Mouse (Mus musculus) CD4-positive, CD25-positive, alpha-beta regulatory T cell (primary cell): Measurements from ENCODE around the gene Per2. TPM values are rescaled to one million over a fixed set of nuclear protein-coding genes. Genes with fewer than 3 reads are reported as not detected.

Experiments used
- polyA plus RNA-seq: library from polyadenylated mRNA; unstranded; fragments of 100-300 nt; shearing (Covaris generic); gene quantifications from one replicate; pipeline ENCODE4 v1.2.1, GENCODE M21; 2017

Per2 gene
- polyA plus RNA-seq: 5.6 TPM

DNA sequence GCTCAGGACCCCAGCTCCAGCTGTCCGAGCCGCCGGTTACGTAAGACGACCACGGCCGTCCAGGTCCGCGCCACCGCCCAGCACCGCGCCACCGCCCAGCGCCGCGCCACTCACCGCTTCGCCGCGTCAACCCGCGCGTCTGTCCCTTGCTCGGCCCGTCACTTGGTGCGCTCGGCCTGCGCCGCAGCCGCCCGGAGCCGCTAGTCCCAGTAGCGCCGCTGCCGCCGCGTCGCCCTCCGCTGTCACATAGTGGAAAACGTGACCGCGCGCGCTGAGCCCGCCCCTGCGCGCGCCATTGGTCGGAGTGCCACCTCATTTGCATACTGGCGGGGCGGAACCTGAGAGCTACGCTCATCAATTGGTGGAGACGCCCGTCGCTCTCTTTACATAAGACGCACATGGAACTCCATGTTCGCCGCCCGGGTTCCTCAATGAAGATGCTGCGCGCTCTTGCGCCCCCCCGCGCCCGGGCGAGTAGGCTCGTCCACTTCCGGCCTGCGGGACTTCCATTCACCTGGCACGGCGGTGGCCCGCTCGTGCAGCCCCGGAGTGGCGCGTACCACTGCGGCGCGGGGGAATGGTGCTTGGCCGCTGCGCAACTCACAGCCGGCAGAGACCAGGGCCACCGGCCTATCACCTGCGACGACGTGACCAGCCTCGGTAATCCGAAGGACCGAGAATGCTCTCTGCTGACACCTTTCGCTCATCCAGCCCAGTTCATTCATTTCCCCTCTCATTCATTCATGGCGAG, at the start of gene Per2:
Gene Per2 (minus strand): TSS at position 266 of the 751 bp plus-strand sequence.

DNA sequence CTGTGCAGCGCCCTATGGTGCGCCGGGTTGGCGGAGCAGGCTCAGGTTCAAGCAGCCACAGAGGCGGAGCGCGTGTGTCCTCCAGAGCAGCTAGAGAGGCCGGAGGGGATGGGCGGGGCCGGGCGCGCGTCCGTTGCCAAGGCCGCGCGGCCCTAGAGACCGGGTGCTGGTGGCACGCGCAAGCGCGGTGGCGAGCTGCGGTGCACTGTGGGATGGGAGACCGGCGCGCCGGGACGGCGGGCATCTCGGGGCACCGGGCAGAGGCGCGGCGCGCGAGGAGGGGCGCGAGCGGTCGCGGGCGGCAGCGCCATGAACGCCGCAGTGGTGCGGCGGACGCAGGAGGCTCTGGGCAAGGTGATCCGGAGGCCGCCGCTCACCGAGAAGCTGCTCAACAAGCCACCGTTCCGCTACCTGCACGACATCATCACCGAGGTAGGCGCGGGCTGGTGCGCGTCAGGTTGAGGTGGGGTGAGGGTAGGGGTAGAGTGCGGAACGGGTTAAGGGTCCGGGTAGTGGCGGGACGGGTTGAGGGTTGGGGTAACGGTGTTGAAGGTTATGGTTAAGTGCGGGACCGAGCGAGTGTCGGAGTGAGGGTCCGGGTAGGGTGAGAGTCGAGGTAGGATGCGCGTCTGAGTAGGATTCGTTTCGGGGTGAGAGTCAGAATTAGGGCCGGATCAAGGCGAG, 35.5 kb upstream of the Per2 start, which contains the start of gene Traf3ip1:
Gene Traf3ip1 (plus strand): TSS at position 191 of the 684 bp plus-strand sequence.

DNA sequence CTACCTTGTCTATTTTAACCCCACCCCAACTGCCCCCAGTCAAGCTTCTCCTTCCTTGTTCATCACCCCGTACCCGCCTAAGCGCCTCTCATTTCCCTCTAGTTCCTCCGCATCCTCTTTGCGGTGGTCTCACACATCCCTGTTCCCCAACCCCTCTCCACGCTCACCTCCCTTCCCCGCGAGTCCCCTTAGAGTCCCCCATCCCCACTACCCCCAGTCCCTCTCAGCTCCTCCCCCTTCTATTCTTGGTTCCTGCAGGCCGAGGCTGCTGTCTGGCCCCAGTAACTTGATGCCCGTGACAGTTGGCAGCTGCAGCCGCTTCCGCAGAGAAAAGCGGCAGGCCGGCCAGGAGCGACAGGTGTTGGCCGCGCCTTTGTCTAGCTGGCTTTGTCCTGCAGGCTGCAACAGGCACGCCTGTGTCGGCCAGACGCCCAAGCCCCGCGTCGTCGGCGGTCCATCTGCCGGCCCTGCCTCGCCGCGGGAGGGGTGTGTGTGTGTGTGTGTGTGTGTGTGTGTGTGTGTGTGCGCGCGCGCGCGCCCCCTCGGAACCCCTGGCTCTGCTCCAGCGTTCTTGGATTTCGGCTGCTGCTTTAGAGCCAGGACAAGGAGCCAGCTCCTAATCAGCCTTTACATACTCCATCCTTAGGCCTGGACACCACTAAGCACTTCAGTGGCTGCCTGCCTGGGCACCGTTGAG, 45.1 kb downstream of the Per2 start, which contains the start of gene Hes6:
Gene Hes6 (minus strand): TSS at position 141 of the 697 bp plus-strand sequence.

DNA sequence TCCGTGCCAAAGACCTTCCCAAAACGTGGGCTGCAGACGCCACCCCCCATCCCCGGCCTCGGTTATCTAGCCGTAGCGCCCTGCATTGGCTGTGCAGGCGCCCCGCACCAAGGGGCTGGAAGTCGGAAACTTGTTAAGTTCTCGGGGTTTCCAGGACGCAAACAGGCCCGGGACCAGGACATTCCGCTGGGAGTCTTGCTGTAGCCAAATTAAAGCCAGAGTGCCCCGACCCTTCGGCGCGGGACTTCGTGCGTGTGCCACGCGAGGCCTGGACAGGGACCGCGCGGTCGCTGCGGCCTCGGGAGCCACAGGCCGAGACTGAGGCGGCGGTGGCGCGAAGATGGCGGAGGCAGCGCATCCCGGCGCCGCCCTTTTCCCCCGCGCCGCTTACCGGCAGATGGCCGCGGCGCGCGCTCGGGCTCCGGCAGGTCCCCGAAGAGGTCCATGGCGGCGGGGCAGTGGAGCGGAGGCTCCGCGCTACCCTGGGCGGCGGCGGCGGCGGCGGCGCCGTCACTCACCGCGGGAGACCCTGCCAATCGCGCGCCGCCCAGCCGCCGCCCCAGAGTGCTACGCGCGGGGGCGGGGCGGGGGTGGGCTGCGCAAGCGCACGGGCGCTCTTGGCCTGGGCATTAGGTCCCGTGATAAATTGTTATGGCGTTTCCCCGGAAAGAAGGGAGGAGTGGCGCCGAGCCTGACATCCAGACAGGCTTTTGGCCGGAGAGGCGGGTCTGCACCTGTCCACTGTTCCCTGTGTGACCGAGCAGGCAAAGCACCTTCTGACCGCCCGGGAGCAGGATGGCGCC, 60.7 kb downstream of the Per2 start, which contains the start of gene Ilkap:
Gene Ilkap (minus strand): TSS at position 556 of the 803 bp plus-strand sequence.

DNA sequence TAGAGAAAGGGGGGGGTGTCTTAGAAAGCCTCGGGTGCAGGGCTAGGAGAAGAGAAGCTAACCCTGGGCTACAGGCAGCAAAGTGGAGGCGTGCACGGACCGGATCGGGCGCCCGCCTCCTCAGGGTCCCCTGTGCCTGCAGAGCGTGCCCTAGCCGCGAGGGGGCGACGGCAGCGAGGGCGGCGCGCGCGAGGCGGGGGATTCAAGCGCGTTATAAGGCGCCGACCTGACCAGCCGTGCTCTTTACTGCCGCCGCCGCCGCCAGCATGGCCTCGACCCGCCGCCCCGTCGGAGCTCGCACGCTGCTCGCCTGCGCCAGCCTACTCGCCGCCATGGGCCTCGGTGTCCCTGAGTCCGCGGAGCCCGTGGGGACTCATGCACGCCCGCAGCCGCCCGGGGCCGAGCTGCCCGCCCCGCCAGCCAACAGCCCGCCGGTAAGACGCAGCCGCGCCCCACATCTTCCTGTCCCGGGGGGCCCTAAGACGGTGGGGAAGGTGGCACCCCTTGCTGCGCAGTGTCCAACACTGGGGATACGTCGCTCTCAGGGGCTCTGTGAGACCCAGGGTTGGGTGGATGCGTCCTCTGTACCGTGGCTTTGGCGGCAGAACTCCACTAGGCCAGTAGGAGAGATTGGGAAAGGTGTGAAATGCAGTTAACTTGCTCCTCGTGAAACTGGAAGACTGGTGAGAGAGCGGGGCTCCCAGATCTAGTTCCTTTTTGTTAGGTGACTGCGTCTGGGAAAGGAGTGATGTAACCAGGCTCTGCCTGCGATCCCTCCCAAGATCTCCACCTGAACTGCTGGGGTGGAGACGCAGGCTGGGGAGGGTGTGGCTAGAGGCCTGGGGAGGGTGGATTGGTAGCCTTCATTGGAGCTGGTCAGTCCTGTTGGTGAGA, 92.7 kb downstream of the Per2 start, which contains the start of gene Erfe:
Gene Erfe (plus strand): TSS at position 216 of the 894 bp plus-strand sequence.

Other genes with a start within 250 kb of the Per2 start
- 77.0 TPM for gene Ube2f, start 209.0 kb downstream of the Per2 start, polyA plus RNA-seq
- 38.4 TPM for gene Scly, start 161.0 kb downstream of the Per2 start, polyA plus RNA-seq
- gene Espnl, start 137.2 kb downstream of the Per2 start, polyA plus RNA-seq: 0.05 TPM
- not detected for gene Klhl30, start 108.3 kb downstream of the Per2 start, polyA plus RNA-seq
- gene Erfe, start 92.9 kb downstream of the Per2 start, polyA plus RNA-seq: not detected
- 146 TPM for gene Ilkap, start 60.5 kb downstream of the Per2 start, polyA plus RNA-seq
- gene Hes6, start 45.3 kb downstream of the Per2 start, polyA plus RNA-seq: 80.5 TPM
- gene Traf3ip1, start 35.3 kb upstream of the Per2 start, polyA plus RNA-seq: 6.3 TPM
- 7.0 TPM for gene Asb1, start 81.2 kb upstream of the Per2 start, polyA plus RNA-seq